11 mouse cellular contexts compared by ENCODE assay signal in genomic region chr6:42372001-42372400, GRCm38 (mm10). TPM values are rescaled to one million over a fixed set of nuclear protein-coding genes. Genes with fewer than 3 reads are reported as not detected.
A peak's percentile ranks its signal among the peaks of the same experiment; 100 is the strongest.
DNase-seq lines count a peak whose midpoint lies in the region; ATAC-seq and TF ChIP-seq lines count a peak whose summit lies in the region.
"Had no signal": no experiment of that assay in that cellular context is flagged by ENCODE, and none has a peak within 500 bp of the region (broad histone marks: within the 10 kb centered on the region; RNA-seq: fewer than 3 reads in every experiment).

No protein-coding gene starts in this region.

- H3K4me1 ChIP-seq in lung, embryonic 16.5 days (replicated peaks; ENCODE audit: control insufficient read depth, insufficient read depth, low read length): peaks cover 35% of the 10 kb centered on the region
- peaks cover 14% of the 10 kb centered on the region for H3K4me1 ChIP-seq in hindbrain, embryonic 16.5 days (ENCODE audit: control insufficient read depth, insufficient read depth, low read depth, low read length)

- TF ChIP-seq CTCF in gastrocnemius, adult 2 months (IDR thresholded peaks at IDR 0.05): no peak

- H3K27me3 ChIP-seq in lung, embryonic 16.5 days (ENCODE audit: control insufficient read depth, insufficient read depth, low read depth, low read length): no peaks in the 10 kb centered on the region
- H3K27me3 ChIP-seq in hindbrain, embryonic 16.5 days (replicated peaks; ENCODE audit: control insufficient read depth, insufficient read depth, low read length): no peaks in the 10 kb centered on the region; the same call in 1 of the 2 replicates
- no peaks in the 10 kb centered on the region for H3K27me3 ChIP-seq in myocyte (ENCODE audit: control insufficient read depth, insufficient read depth, insufficient read length)

- H3K9me3 ChIP-seq in lung, embryonic 16.5 days (ENCODE audit: control insufficient read depth, low read length): no peaks in the 10 kb centered on the region
- no peaks in the 10 kb centered on the region for H3K9me3 ChIP-seq in hindbrain, embryonic 16.5 days (ENCODE audit: control insufficient read depth, low read length)

- H3K79me2 ChIP-seq in myocyte (ENCODE audit: control insufficient read depth, insufficient read depth): no peaks in the 10 kb centered on the region

- peak overlapping the region; percentile 71 for H3K27ac ChIP-seq in gastrocnemius, adult 2 months
- H3K27ac ChIP-seq in lung, embryonic 16.5 days (ENCODE audit: low read length): peak overlapping the region; percentile 84
- no peak overlapping the region for H3K27ac ChIP-seq in hindbrain, embryonic 16.5 days (ENCODE audit: low read depth, low read length)

- H3ac ChIP-seq in myocyte (ENCODE audit: control insufficient read depth, insufficient read length): no peak overlapping the region

- H3K36me3 ChIP-seq in lung, embryonic 16.5 days (ENCODE audit: control insufficient read depth, insufficient read depth, low read length): no peaks in the 10 kb centered on the region
- H3K36me3 ChIP-seq in hindbrain, embryonic 16.5 days (ENCODE audit: control insufficient read depth, insufficient read depth, low read length): no peaks in the 10 kb centered on the region
- H3K36me3 ChIP-seq in myocyte (ENCODE audit: control insufficient read depth, insufficient read depth): no peaks in the 10 kb centered on the region

- no peak overlapping the region for H3K4me3 ChIP-seq in gastrocnemius, adult 2 months
- H3K4me3 ChIP-seq in lung, embryonic 16.5 days (ENCODE audit: low read length): peak overlapping the region; percentile 68
- no peak overlapping the region for H3K4me3 ChIP-seq in hindbrain, embryonic 16.5 days (ENCODE audit: low read length)
- peak overlapping the region; percentile 22 for H3K4me3 ChIP-seq in myocyte

- intact Hi-C loops in gastrocnemius, adult 2 months (cut with DNase I): loop anchor here (2.0 kb wide), 1 partner anchor 21 kb away; no protein-coding TSS in a partner anchor

- peak overlapping the region; percentile 82 for H3K9ac ChIP-seq in lung, embryonic 16.5 days (ENCODE audit: low read length)
- H3K9ac ChIP-seq in hindbrain, embryonic 16.5 days (ENCODE audit: low read depth, low read length): no peak overlapping the region

- peak overlapping the region; percentile 89 for H3K4me2 ChIP-seq in lung, embryonic 16.5 days (ENCODE audit: low read depth, low read length)
- H3K4me2 ChIP-seq in hindbrain, embryonic 16.5 days (ENCODE audit: low read length): no peak overlapping the region
- H3K4me2 ChIP-seq in myocyte (ENCODE audit: low read depth): peak overlapping the region; percentile 83

- 24% methylated on average over 3 of the region's 3 CpGs for WGBS in lung, embryonic 16.5 days
- 13% methylated on average over 3 of the region's 3 CpGs for WGBS in hindbrain, embryonic 16.5 days

- no peak for DNase-seq in gastrocnemius, adult 2 months
- DNase-seq in gastrocnemius, postnatal 4 days (ENCODE audit: low spot score in 2 of 2): no peak
- no peak for DNase-seq in lung, postnatal 10 days
- DNase-seq in retina, embryonic 14.5 days (ENCODE audit: low spot score): no peak
- DNase-seq: cerebellum, adult 2 months had no signal

- TF ChIP-seq POLR2A in myocyte (IDR thresholded peaks at IDR 0.05; ENCODE audit: insufficient read length, low read depth): no peak

- ATAC-seq in lung, embryonic 16.5 days (ENCODE audit: low read depth): no peak
- peak; percentile 18; the same call in 1 of the 2 replicates for ATAC-seq in hindbrain, embryonic 16.5 days
- no peak for ATAC-seq in CD4-positive, CD25-positive, alpha-beta regulatory T cell, adult 4 months

TF ChIP-seq in myocyte, 11 proteins besides CTCF, POLR2A, EP300 and RAD21:
- TF ChIP-seq MYOG (IDR thresholded peaks at IDR 0.05; ENCODE audit: control insufficient read depth in 1 of 3, insufficient read depth in 1 of 3, insufficient read length in 2 of 3, low read depth in 2 of 3) (no peak), SRF (IDR thresholded peaks at IDR 0.05; ENCODE audit: control insufficient read depth, insufficient read length, low read depth) (no peak), USF1 (IDR thresholded peaks at IDR 0.05; ENCODE audit: low read depth) (no peak), TCF12 (IDR thresholded peaks at IDR 0.05; ENCODE audit: insufficient read depth, poor library complexity, severe bottlenecking) (no peak), TCF3 (IDR thresholded peaks at IDR 0.05; ENCODE audit: insufficient read length, low read depth) (no peak), POLR2AphosphoS2 (IDR thresholded peaks at IDR 0.05; ENCODE audit: insufficient read length, low read depth) (no peak), E2F4 (IDR thresholded peaks at IDR 0.05; ENCODE audit: insufficient read depth) (no peak), CEBPB (IDR thresholded peaks at IDR 0.05; ENCODE audit: insufficient read depth, poor library complexity, severe bottlenecking) (no peak), REST (IDR thresholded peaks at IDR 0.05; ENCODE audit: insufficient read depth, insufficient read length) (no peak), MAX (IDR thresholded peaks at IDR 0.05; ENCODE audit: low read depth) (no peak), MYOD1 (IDR thresholded peaks at IDR 0.05; ENCODE audit: control insufficient read depth in 1 of 3, insufficient read length in 2 of 3, low read depth in 2 of 3) (no peak)

RNA-seq across cellular contexts. Expression of gene Epha1, which starts 1.1 kb away (rescaled TPM):
- total RNA-seq in gastrocnemius, adult 2 months (2021): under 1 TPM in 1 of 2 experiments, not detected in 1; 0.10 TPM
- total RNA-seq in gastrocnemius, postnatal 4 days (2021): under 1 TPM; 0.27 to 0.57 TPM
- polyA plus RNA-seq in lung, embryonic 16.5 days (2015; fragmentation: Nextera tagmentation; extraction: Ambion mirVana): 18.5 and 18.8 TPM in 2 replicates
- 0.25 and 0.49 TPM in 2 replicates for polyA plus RNA-seq in hindbrain, embryonic 16.5 days (2015; fragmentation: Nextera tagmentation; extraction: Ambion mirVana)
- polyA plus RNA-seq in myocyte (2012; fragmentation: generic; extraction: Trizol): 6.3 TPM
- polyA plus RNA-seq in CD4-positive, CD25-positive, alpha-beta regulatory T cell, adult 4 months (2017; shearing (Covaris generic)): 1 to 10 TPM in 1 of 2 experiments, under 1 TPM in 1; 0.98 to 1.2 TPM

RNA-seq across cellular contexts. Expression of gene Zyx, which starts 22.6 kb away (rescaled TPM):
- 10 to 100 TPM; 19.7 to 24.7 TPM for total RNA-seq in gastrocnemius, adult 2 months (2021)
- 100 to 1,000 TPM; 113 to 128 TPM for total RNA-seq in gastrocnemius, postnatal 4 days (2021)
- 188 and 203 TPM in 2 replicates for polyA plus RNA-seq in lung, embryonic 16.5 days (2015; fragmentation: Nextera tagmentation; extraction: Ambion mirVana)
- 52.4 and 69.7 TPM in 2 replicates for polyA plus RNA-seq in hindbrain, embryonic 16.5 days (2015; fragmentation: Nextera tagmentation; extraction: Ambion mirVana)
- 467 TPM for polyA plus RNA-seq in myocyte (2012; fragmentation: generic; extraction: Trizol)
- polyA plus RNA-seq in CD4-positive, CD25-positive, alpha-beta regulatory T cell, adult 4 months (2017; shearing (Covaris generic)): 10 to 100 TPM; 37.2 to 50.6 TPM

RNA-seq across cellular contexts. Expression of gene Tas2r143, which starts 28.0 kb away (rescaled TPM):
- total RNA-seq in gastrocnemius, adult 2 months (2021): not detected
- under 1 TPM in 1 of 2 experiments, not detected in 1; 0.54 TPM for total RNA-seq in gastrocnemius, postnatal 4 days (2021)
- not detected in 2 replicates for polyA plus RNA-seq in lung, embryonic 16.5 days (2015; fragmentation: Nextera tagmentation; extraction: Ambion mirVana)
- polyA plus RNA-seq in hindbrain, embryonic 16.5 days (2015; fragmentation: Nextera tagmentation; extraction: Ambion mirVana): not detected in 2 replicates
- polyA plus RNA-seq in myocyte (2012; fragmentation: generic; extraction: Trizol): not detected
- polyA plus RNA-seq in CD4-positive, CD25-positive, alpha-beta regulatory T cell, adult 4 months (2017; shearing (Covaris generic)): not detected
- total RNA-seq: layer of hippocampus, adult 18-20 months had no signal
- polyA plus RNA-seq: C2C12 had no signal

RNA-seq across cellular contexts. Expression of gene Tas2r135, which starts 33.2 kb away (rescaled TPM):
- total RNA-seq in gastrocnemius, adult 2 months (2021): not detected
- not detected for total RNA-seq in gastrocnemius, postnatal 4 days (2021)
- polyA plus RNA-seq in lung, embryonic 16.5 days (2015; fragmentation: Nextera tagmentation; extraction: Ambion mirVana): not detected in 2 replicates
- polyA plus RNA-seq in hindbrain, embryonic 16.5 days (2015; fragmentation: Nextera tagmentation; extraction: Ambion mirVana): not detected in 2 replicates
- not detected for polyA plus RNA-seq in myocyte (2012; fragmentation: generic; extraction: Trizol)
- polyA plus RNA-seq in CD4-positive, CD25-positive, alpha-beta regulatory T cell, adult 4 months (2017; shearing (Covaris generic)): not detected
- total RNA-seq: layer of hippocampus, adult 18-20 months had no signal
- polyA plus RNA-seq: C2C12 had no signal

RNA-seq across cellular contexts. Expression of gene Fam131b, which starts 47.6 kb away (rescaled TPM):
- total RNA-seq in gastrocnemius, adult 2 months (2021): under 1 TPM; 0.33 to 0.45 TPM
- total RNA-seq in gastrocnemius, postnatal 4 days (2021): 1 to 10 TPM; 2.2 TPM
- polyA plus RNA-seq in lung, embryonic 16.5 days (2015; fragmentation: Nextera tagmentation; extraction: Ambion mirVana): 0.10 and 0.16 TPM in 2 replicates
- polyA plus RNA-seq in hindbrain, embryonic 16.5 days (2015; fragmentation: Nextera tagmentation; extraction: Ambion mirVana): 7.2 and 7.3 TPM in 2 replicates
- 4.2 TPM for polyA plus RNA-seq in myocyte (2012; fragmentation: generic; extraction: Trizol)
- not detected for polyA plus RNA-seq in CD4-positive, CD25-positive, alpha-beta regulatory T cell, adult 4 months (2017; shearing (Covaris generic))

Comparison
In these comparisons a context has a peak if more than half of its experiments do, and no peak if none do; other contexts are left out.
1. H3K4me3 ChIP-seq: peak in lung, embryonic 16.5 days (single experiment) and myocyte (single experiment); none in gastrocnemius, adult 2 months (single experiment) and hindbrain, embryonic 16.5 days (single experiment).